Comparison of ENCODE assay signal across 7 mouse cellular contexts in the genomic region with DNA sequence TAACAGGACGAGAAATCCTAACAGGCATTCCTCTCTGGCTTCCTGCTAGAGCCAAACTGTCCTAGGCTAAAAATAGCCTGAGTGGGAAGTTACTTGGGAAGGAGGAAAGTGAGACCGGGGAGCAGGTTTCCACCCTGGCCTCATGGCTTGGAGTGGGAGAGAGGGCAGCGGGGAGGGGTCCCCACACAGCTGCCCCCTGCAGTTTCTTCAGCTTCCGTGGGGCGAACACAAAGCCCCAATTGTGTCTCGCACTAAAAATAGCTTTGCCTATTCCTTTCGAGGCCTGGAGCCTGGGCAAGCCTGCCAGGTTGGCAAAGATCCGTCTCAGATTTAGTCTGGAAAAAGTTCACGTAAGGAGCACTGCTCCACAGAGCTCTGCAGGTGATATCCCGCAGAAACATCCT. TPM values are rescaled to one million over a fixed set of nuclear protein-coding genes. Genes with fewer than 3 reads are reported as not detected.
DNase-seq lines count a peak whose midpoint lies in the region; ATAC-seq and TF ChIP-seq lines count a peak whose summit lies in the region.

No protein-coding gene starts in this region.

- H3K9me3 ChIP-seq in limb, embryonic 10.5 days (replicated peaks), result no peaks in the 10 kb centered on the region

- WGBS in limb, embryonic 10.5 days, result 72% methylated on average over 10 of the region's 10 CpGs
- WGBS in olfactory bulb, adult 2 months, result 13% methylated on average over 10 of the region's 10 CpGs

- no peak overlapping the region for H3K4me3 ChIP-seq in limb, embryonic 10.5 days
- H3K4me3 ChIP-seq in olfactory bulb, adult 2 months (ENCODE audit: insufficient read depth, low read depth, low read length), result no peak overlapping the region

- TF ChIP-seq CTCF in olfactory bulb, adult 2 months (IDR thresholded peaks at IDR 0.05; ENCODE audit: insufficient read depth, low read depth, low read length), result no peak

- peak overlapping the region; percentile 59; the same call in 1 of the 2 replicates for H3K27ac ChIP-seq in limb, embryonic 10.5 days
- peak overlapping the region; percentile 32; the same call in 1 of the 2 replicates for H3K27ac ChIP-seq in olfactory bulb, adult 2 months (ENCODE audit: insufficient read depth, low read depth, low read length)

- no peak for TF ChIP-seq POLR2A in olfactory bulb, adult 2 months (IDR thresholded peaks at IDR 0.05; ENCODE audit: insufficient read depth, low read depth, low read length)

- H3K4me1 ChIP-seq in limb, embryonic 10.5 days, result peaks cover 11% of the 10 kb centered on the region
- H3K4me1 ChIP-seq in olfactory bulb, adult 2 months (ENCODE audit: control insufficient read depth, insufficient read depth, low read length), result peaks cover 13% of the 10 kb centered on the region

- no peak for ATAC-seq in erythroid progenitor cell, adult 5-6 weeks (replicated peaks; ENCODE audit: low FRiP score, poor library complexity, severe bottlenecking)

- H3K36me3 ChIP-seq in limb, embryonic 10.5 days, result 0 out of 2 replicates have a peak, but pooled peaks cover 3% of the 10 kb centered on the region

- DNase-seq in right cerebral cortex, adult 18-20 months, result peak; percentile 45
- no peak for DNase-seq in right cerebral cortex, postnatal 14 days
- peak; percentile 41 to 64 for DNase-seq in frontal cortex, postnatal 36 days (ENCODE audit: low spot score in 2 of 2)
- no peak for DNase-seq in limb, embryonic 10.5 days (ENCODE audit: low spot score)
- DNase-seq in spleen, postnatal 4 days (ENCODE audit: low spot score in 2 of 2), result no peak

- no peaks in the 10 kb centered on the region for H3K27me3 ChIP-seq in limb, embryonic 10.5 days (ENCODE audit: low read depth, poor library complexity, severe bottlenecking)

RNA-seq across cellular contexts. Expression of a gene that starts 58.7 kb away (rescaled TPM):
- polyA plus RNA-seq in limb, embryonic 10.5 days (2016; fragmentation: Nextera tagmentation; extraction: Ambion mirVana), result 109 and 113 TPM in 2 replicates
- not detected in 2 replicates for polyA plus RNA-seq in olfactory bulb, adult 2 months (2012; ENCODE audit: insufficient read depth, insufficient read length, low replicate concordance, missing spikeins)
- total RNA-seq in erythroid progenitor cell, adult 5-6 weeks (2015; ENCODE audit: low replicate concordance), result 30.6 and 35.6 TPM in 2 replicates
- total RNA-seq in erythroid progenitor cell, adult 5-6 weeks (2017; ENCODE audit: low replicate concordance), result 21.6 and 36.3 TPM in 2 replicates

Comparison
In these comparisons a context has a peak if more than half of its experiments do, and no peak if none do; other contexts are left out.
1. DNase-seq: peak in right cerebral cortex, adult 18-20 months (single experiment) and frontal cortex, postnatal 36 days (2 of 2); none in right cerebral cortex, postnatal 14 days (single experiment), limb, embryonic 10.5 days (single experiment) and spleen, postnatal 4 days (0 of 2).